Mouse (Mus musculus) stomach, embryonic 14.5 days (tissue): ENCODE measurements around the gene Bhlhe40. TPM values are rescaled to one million over a fixed set of nuclear protein-coding genes. Genes with fewer than 3 reads are reported as not detected.

ENCODE experiments used
- ATAC-seq: fragments of 200-750 bp; cut with Nextera tagmentation; 2 replicates; pipeline ENCODE4 v1.8.0; 2017; ENCODE audit warnings: low read depth, moderate TSS enrichment; ENCODE audit not compliant: insufficient number of reproducible peaks, insufficient read depth, low FRiP score
- H3K27ac ChIP-seq: fragments of 300-500 bp; sonication (generic); 2 replicates; pipeline ENCODE4 v1.5.1; 2014; ENCODE audit warnings: mild to moderate bottlenecking, low read length, moderate library complexity, mixed read lengths
- H3K27me3 ChIP-seq: fragments of 300-500 bp; sonication (generic); 2 replicates; pipeline ENCODE4 v1.6.1; 2014; ENCODE audit warnings: low read length, control low read depth, mixed read lengths; ENCODE audit not compliant: control insufficient read depth, insufficient read depth
- H3K36me3 ChIP-seq: fragments of 300-500 bp; sonication (generic); 2 replicates; pipeline ENCODE4 v1.6.1; 2014; ENCODE audit warnings: mild to moderate bottlenecking, control low read depth, low read length, moderate library complexity, mixed read lengths; ENCODE audit not compliant: control insufficient read depth, insufficient read depth
- H3K4me1 ChIP-seq: fragments of 300-500 bp; sonication (generic); 2 replicates; pipeline ENCODE4 v1.6.1; 2014; ENCODE audit warnings: low read length, control low read depth, mixed read lengths; ENCODE audit not compliant: control insufficient read depth, insufficient read depth
- H3K4me2 ChIP-seq: fragments of 300-500 bp; sonication (generic); replicated peaks from 2 replicates; pipeline ENCODE4 v1.6.1; 2014; ENCODE audit warnings: low read depth, low read length, control low read depth
- H3K4me3 ChIP-seq: fragments of 300-500 bp; sonication (generic); 2 replicates; pipeline ENCODE4 v1.5.1; 2014; ENCODE audit warnings: low read depth, low read length, control low read depth
- H3K9ac ChIP-seq: fragments of 300-500 bp; sonication (generic); replicated peaks from 2 replicates; pipeline ENCODE4 v1.6.1; 2014; ENCODE audit warnings: low read depth, mild to moderate bottlenecking, control low read depth, low read length, moderate library complexity, mixed read lengths
- H3K9me3 ChIP-seq: fragments of 300-500 bp; sonication (generic); 2 replicates; pipeline ENCODE4 v1.6.1; 2016; ENCODE audit warnings: low read depth, low read length, control low read depth; ENCODE audit not compliant: control insufficient read depth
- WGBS: fragments of 180-500 bp; shearing (Covaris S2); extraction: QIAGEN DNeasy Blood & Tissue Kit; methylation state at CpG from one replicate; pipeline ENCODE4 v1.1.7; 2014; 5-methylcytosine and 5-hydroxymethylcytosine counted together
- polyA plus RNA-seq: library from polyadenylated mRNA; unstranded; fragments of >200 nt; fragmentation: Nextera tagmentation; extraction: Ambion mirVana; gene quantifications from 2 replicates; pipeline ENCODE4 v1.2.1, GENCODE M21; 2014

Bhlhe40 gene
- polyA plus RNA-seq, 1 experiment from 2014 or later: 19.8 TPM

- no peaks in the 10 kb centered on the region for H3K27me3 ChIP-seq
- no peak overlapping the region for H3K27ac ChIP-seq
- H3K4me2 ChIP-seq: no peak overlapping the region
- WGBS: 86% methylated on average over 9 of the region's 9 CpGs
- no peak for ATAC-seq
- H3K36me3 ChIP-seq: no peaks in the 10 kb centered on the region
- no peaks in the 10 kb centered on the region for H3K4me1 ChIP-seq
- H3K9me3 ChIP-seq: no peaks in the 10 kb centered on the region
- H3K9ac ChIP-seq: no peak overlapping the region
- H3K4me3 ChIP-seq: no peak overlapping the region
Observed at GRCm38 (mm10) chr6:108676783-108677340, 16.4 kb downstream of the Bhlhe40 start.

GRCm38 (mm10) chr6:108677697-108678096 lies 17.3 kb downstream of the Bhlhe40 start:
- ATAC-seq: no peak
- Histone ChIP-seq H3K36me3 (no peaks in the 10 kb centered on the region), H3K4me2 (no peak overlapping the region), H3K27me3 (no peaks in the 10 kb centered on the region), H3K27ac (no peak overlapping the region), H3K9me3 (no peaks in the 10 kb centered on the region), H3K9ac (no peak overlapping the region), H3K4me1 (no peaks in the 10 kb centered on the region), H3K4me3 (no peak overlapping the region)
- 85% methylated on average over 4 of the region's 4 CpGs for WGBS

GRCm38 (mm10) chr6:108678227-108678626 lies 17.8 kb downstream of the Bhlhe40 start:
- H3K4me3 ChIP-seq: no peak overlapping the region
- no peaks in the 10 kb centered on the region for H3K36me3 ChIP-seq
- no peaks in the 10 kb centered on the region for H3K4me1 ChIP-seq
- no peak overlapping the region for H3K27ac ChIP-seq
- H3K9me3 ChIP-seq: no peaks in the 10 kb centered on the region
- no peaks in the 10 kb centered on the region for H3K27me3 ChIP-seq
- no peak overlapping the region for H3K9ac ChIP-seq
- 68% methylated on average over 5 of the region's 5 CpGs for WGBS
- ATAC-seq: no peak
- H3K4me2 ChIP-seq: no peak overlapping the region

GRCm38 (mm10) chr6:108680503-108680902 lies 20.1 kb downstream of the Bhlhe40 start:
- Histone ChIP-seq H3K27ac (no peak overlapping the region), H3K36me3 (no peaks in the 10 kb centered on the region), H3K4me1 (no peaks in the 10 kb centered on the region), H3K9me3 (no peaks in the 10 kb centered on the region), H3K27me3 (no peaks in the 10 kb centered on the region), H3K4me3 (no peak overlapping the region), H3K9ac (no peak overlapping the region), H3K4me2 (no peak overlapping the region)
- no peak for ATAC-seq
- WGBS: 73% methylated on average over 7 of the region's 7 CpGs

GRCm38 (mm10) chr6:108681084-108681483 lies 20.7 kb downstream of the Bhlhe40 start:
- Histone ChIP-seq H3K36me3 (no peaks in the 10 kb centered on the region), H3K27me3 (no peaks in the 10 kb centered on the region), H3K4me1 (no peaks in the 10 kb centered on the region), H3K4me3 (no peak overlapping the region), H3K27ac (no peak overlapping the region), H3K9me3 (no peaks in the 10 kb centered on the region), H3K9ac (no peak overlapping the region), H3K4me2 (no peak overlapping the region)
- WGBS: 64% methylated on average over 4 of the region's 4 CpGs
- no peak for ATAC-seq

- Histone ChIP-seq H3K9ac (no peak overlapping the region), H3K4me1 (no peaks in the 10 kb centered on the region), H3K27ac (no peak overlapping the region), H3K4me2 (no peak overlapping the region), H3K9me3 (no peaks in the 10 kb centered on the region), H3K36me3 (no peaks in the 10 kb centered on the region), H3K4me3 (no peak overlapping the region), H3K27me3 (no peaks in the 10 kb centered on the region)
- WGBS: 87% methylated on average over 1 of the region's 1 CpGs
- no peak for ATAC-seq
Observed at GRCm38 (mm10) chr6:108683140-108683539, 22.7 kb downstream of the Bhlhe40 start.

- Histone ChIP-seq H3K9ac (no peak overlapping the region), H3K4me2 (no peak overlapping the region), H3K27me3 (no peaks in the 10 kb centered on the region), H3K4me1 (no peaks in the 10 kb centered on the region), H3K36me3 (no peaks in the 10 kb centered on the region), H3K4me3 (no peak overlapping the region), H3K9me3 (no peaks in the 10 kb centered on the region), H3K27ac (no peak overlapping the region)
- no peak for ATAC-seq
- 44% methylated on average over 5 of the region's 5 CpGs for WGBS
Observed at GRCm38 (mm10) chr6:108684430-108684829, 24.0 kb downstream of the Bhlhe40 start.

GRCm38 (mm10) chr6:108685758-108686355 lies 25.4 kb downstream of the Bhlhe40 start:
- H3K27me3 ChIP-seq: no peaks in the 10 kb centered on the region
- no peak overlapping the region for H3K27ac ChIP-seq

GRCm38 (mm10) chr6:108686930-108687329 lies 26.5 kb downstream of the Bhlhe40 start:
- Histone ChIP-seq H3K27me3 (no peaks in the 10 kb centered on the region), H3K9ac (no peak overlapping the region), H3K4me1 (no peaks in the 10 kb centered on the region), H3K27ac (no peak overlapping the region), H3K4me2 (no peak overlapping the region), H3K36me3 (no peaks in the 10 kb centered on the region), H3K9me3 (no peaks in the 10 kb centered on the region), H3K4me3 (no peak overlapping the region)
- ATAC-seq: no peak
- 74% methylated on average over 3 of the region's 3 CpGs for WGBS

More at GRCm38 (mm10) chr6:108685758-108686355, 25.4 kb downstream of the Bhlhe40 start:
- ATAC-seq: no peak
- Histone ChIP-seq H3K4me2 (no peak overlapping the region), H3K4me3 (no peak overlapping the region), H3K9me3 (no peaks in the 10 kb centered on the region), H3K36me3 (no peaks in the 10 kb centered on the region), H3K4me1 (no peaks in the 10 kb centered on the region), H3K9ac (no peak overlapping the region)
- WGBS: 69% methylated on average over 9 of the region's 9 CpGs
